Mouse (Mus musculus): ENCODE data around the gene Mipep. TPM values are rescaled to one million over a fixed set of nuclear protein-coding genes. Genes with fewer than 3 reads are reported as not detected.

Gene Mipep
- total and polyA plus RNA-seq, 3 experiments, result 19.1 to 26.4 TPM; not detected in 1

DNA sequence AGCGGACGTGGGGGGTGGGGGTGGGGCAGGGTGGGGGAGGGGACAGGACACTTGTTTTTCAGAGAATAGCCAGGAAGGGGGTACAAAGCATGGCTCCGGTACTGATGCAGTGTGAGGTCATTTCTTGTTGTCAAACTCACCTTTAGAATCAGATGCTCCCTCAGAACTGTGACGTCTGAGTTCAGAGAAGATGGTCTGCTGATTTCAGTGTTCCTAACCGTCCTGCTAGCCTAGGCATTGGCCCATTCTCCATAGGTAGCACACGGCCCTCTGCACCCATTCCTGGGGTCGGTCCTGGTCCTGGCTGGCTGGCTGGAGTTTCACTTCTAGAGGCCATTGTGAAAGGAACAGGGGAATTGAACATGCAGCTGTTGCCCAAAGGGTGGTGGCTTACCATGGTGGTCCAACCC is 47.2 kb upstream of the Mipep start:
- H3K4me1 ChIP-seq (ENCODE audit: control insufficient read depth in 1 of 2, insufficient read depth in 2 of 2, low read length in 2 of 2), result peaks cover 0 to 25% of the 10 kb centered on the region in 2 experiments; a peak in 3 of 4 replicates
- H3K36me3 ChIP-seq (ENCODE audit: control insufficient read depth in 1 of 2, insufficient read depth in 2 of 2, low read length in 2 of 2), result peaks cover 0 to 18% of the 10 kb centered on the region in 2 experiments; a peak in 2 of 4 replicates
- H3K4me3 ChIP-seq (ENCODE audit: control insufficient read depth in 1 of 2, insufficient read depth in 1 of 2, low read depth in 2 of 2, low read length in 2 of 2), result peak overlapping the region in 1 of 2 experiments; percentile 34; a peak in 2 of 4 replicates
- peak overlapping the region; percentile 55; the same call in 1 of the 2 replicates for H3K9ac ChIP-seq (ENCODE audit: control insufficient read depth, low read depth, low read length, poor library complexity, severe bottlenecking)
- no peaks in the 10 kb centered on the region for H3K27me3 ChIP-seq (ENCODE audit: control insufficient read depth in 1 of 2, insufficient read depth in 2 of 2, low read length in 2 of 2)
- no peaks in the 10 kb centered on the region for H3K9me3 ChIP-seq (replicated peaks; ENCODE audit: insufficient read depth, low read length)
- peak overlapping the region; percentile 58 for H3K27ac ChIP-seq (ENCODE audit: control insufficient read depth, low read depth, low read length)
- H3K79me2 ChIP-seq (ENCODE audit: control insufficient read depth, insufficient read depth, low read length, poor library complexity), result no peaks in the 10 kb centered on the region
- TF ChIP-seq RAD21 (IDR thresholded peaks at IDR 0.05; ENCODE audit: low read depth, low read length) (no peak), CHD2 (IDR thresholded peaks at IDR 0.05; ENCODE audit: low read length) (peak; percentile 52; the same call in 1 of the 2 replicates), HCFC1 (IDR thresholded peaks at IDR 0.05; ENCODE audit: low read depth, low read length) (0 out of 2 replicates have a peak, but pooled peaks have one; percentile 5), EP300 (IDR thresholded peaks at IDR 0.05; ENCODE audit: low read depth in 1 of 2, low read length in 2 of 2) (no peak), RCOR1 (IDR thresholded peaks at IDR 0.05; ENCODE audit: low read depth, low read length) (no peak)
- peak; percentile 13 for DNase-seq (ENCODE audit: low read depth, low spot score)

DNA sequence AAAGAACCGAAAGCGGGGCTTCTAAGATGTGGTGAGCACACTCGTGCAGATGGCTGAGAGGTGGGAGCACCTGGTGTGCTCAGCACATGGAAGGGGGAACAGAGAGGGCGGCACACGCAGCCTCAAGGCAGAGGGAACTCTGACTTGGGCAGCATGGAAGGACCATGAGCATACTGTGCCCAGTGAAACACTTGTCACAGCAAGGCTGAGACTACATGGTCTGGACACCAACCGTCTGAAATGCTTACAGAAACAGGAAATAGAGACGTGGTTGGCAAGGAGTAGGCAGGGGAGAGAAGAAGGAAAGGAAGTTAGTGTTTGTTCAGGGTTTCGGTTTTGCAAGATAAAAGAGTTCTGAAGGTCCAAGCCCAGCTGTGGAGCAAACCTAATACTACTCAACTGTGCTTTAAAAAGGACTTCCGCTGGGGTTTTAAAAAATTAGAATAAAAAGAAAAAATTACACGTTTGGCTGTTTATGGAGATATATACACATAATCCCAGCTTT is 45.9 kb upstream of the Mipep start:
- H3K79me2 ChIP-seq (ENCODE audit: control insufficient read depth, insufficient read depth, low read length, poor library complexity), result no peaks in the 10 kb centered on the region
- peak overlapping the region in 1 of 2 experiments; percentile 45; a peak in 1 of 4 replicates for H3K4me3 ChIP-seq (ENCODE audit: control insufficient read depth in 1 of 2, insufficient read depth in 1 of 2, low read depth in 2 of 2, low read length in 2 of 2)
- peaks cover 0 to 25% of the 10 kb centered on the region in 2 experiments; a peak in 3 of 4 replicates for H3K4me1 ChIP-seq (ENCODE audit: control insufficient read depth in 1 of 2, insufficient read depth in 2 of 2, low read length in 2 of 2)
- TF ChIP-seq HCFC1 (IDR thresholded peaks at IDR 0.05; ENCODE audit: low read depth, low read length) (no peak), ZMIZ1 (IDR thresholded peaks at IDR 0.05; ENCODE audit: low read depth, low read length) (no peak), ZKSCAN1 (IDR thresholded peaks at IDR 0.05; ENCODE audit: low read depth, low read length) (no peak), NRF1 (IDR thresholded peaks at IDR 0.05; ENCODE audit: insufficient read depth, low read depth, low read length, poor library complexity, severe bottlenecking) (no peak), CTCF (IDR thresholded peaks at IDR 0.05 in 2 of 3, conservative IDR thresholded peaks at IDR 0.05 in 1 of 3; ENCODE audit: control insufficient read depth in 1 of 3, insufficient read depth in 1 of 3, low read depth in 2 of 3, low read length in 3 of 3, poor library complexity in 1 of 3, severe bottlenecking in 1 of 3) (no peak), MAX (IDR thresholded peaks at IDR 0.05; ENCODE audit: low read length) (no peak), TAL1 (IDR thresholded peaks at IDR 0.05; ENCODE audit: low read length) (0 out of 2 replicates have a peak, but pooled peaks have one; percentile 5), TCF12 (IDR thresholded peaks at IDR 0.05; ENCODE audit: low read depth, low read length) (no peak), EP300 (IDR thresholded peaks at IDR 0.05; ENCODE audit: low read depth in 1 of 2, low read length in 2 of 2) (peak in 1 of 2 experiments; percentile 43; a peak in 1 of 4 replicates), SIN3A (IDR thresholded peaks at IDR 0.05; ENCODE audit: low read length) (no peak), ETS1 (IDR thresholded peaks at IDR 0.05; ENCODE audit: low read depth, low read length) (no peak), SMC3 (IDR thresholded peaks at IDR 0.05; ENCODE audit: low read depth, low read length) (no peak), TBP (IDR thresholded peaks at IDR 0.05; ENCODE audit: low read depth, low read length) (no peak)
- peak overlapping the region; percentile 65 for H3K27ac ChIP-seq (ENCODE audit: control insufficient read depth, low read depth, low read length)
- no peaks in the 10 kb centered on the region for H3K27me3 ChIP-seq (ENCODE audit: control insufficient read depth in 1 of 2, insufficient read depth in 2 of 2, low read length in 2 of 2)
- H3K36me3 ChIP-seq (ENCODE audit: control insufficient read depth in 1 of 2, insufficient read depth in 2 of 2, low read length in 2 of 2), result peaks cover 0 to 18% of the 10 kb centered on the region in 2 experiments; a peak in 2 of 4 replicates
- peak; percentile 56 for DNase-seq (ENCODE audit: low read depth, low spot score)
- H3K9me3 ChIP-seq (replicated peaks; ENCODE audit: insufficient read depth, low read length), result no peaks in the 10 kb centered on the region
- peak overlapping the region; percentile 54 for H3K9ac ChIP-seq (ENCODE audit: control insufficient read depth, low read depth, low read length, poor library complexity, severe bottlenecking)

Measured in MEL (cell line).